Mouse (Mus musculus): Measurements from ENCODE around the gene Gm10447.

Gene Gm10447

GRCm38 (mm10) chr11:53456474-53457371 is at the start of gene Gm10447, which contains the start of gene Shroom1:
Gene Gm10447, minus strand, starts transcription at chr11:53457110.
Gene Shroom1, plus strand, starts transcription at chr11:53457205.
- DNase-seq (ENCODE audit: low spot score): peak; percentile 79

GRCm38 (mm10) chr11:53505026-53505663 is 48.2 kb upstream of the Gm10447 start:
- DNase-seq (ENCODE audit: low spot score): no peak

- no peak for DNase-seq (ENCODE audit: low spot score)
These were observed 47.5 kb upstream of the Gm10447 start for GRCm38 (mm10) chr11:53504376-53504775.

- no peak for DNase-seq (ENCODE audit: low spot score)
These were observed 46.8 kb upstream of the Gm10447 start for GRCm38 (mm10) chr11:53503738-53504137.

- no peak for DNase-seq (ENCODE audit: low spot score)
These were observed 45.3 kb upstream of the Gm10447 start for GRCm38 (mm10) chr11:53502039-53502765.

GRCm38 (mm10) chr11:53500569-53500968 is 43.7 kb upstream of the Gm10447 start:
- DNase-seq (ENCODE audit: low spot score): peak; percentile 72

GRCm38 (mm10) chr11:53496946-53497345 is 40.0 kb upstream of the Gm10447 start:
- DNase-seq (ENCODE audit: low spot score): no peak

- DNase-seq (ENCODE audit: low spot score): no peak
These were observed 38.5 kb upstream of the Gm10447 start for GRCm38 (mm10) chr11:53495417-53495816.

- peak; percentile 84 for DNase-seq (ENCODE audit: low spot score)
These were observed 36.5 kb upstream of the Gm10447 start for GRCm38 (mm10) chr11:53493243-53493955.

GRCm38 (mm10) chr11:53491954-53492401 is 35.1 kb upstream of the Gm10447 start:
- peak; percentile 68 for DNase-seq (ENCODE audit: low spot score)

GRCm38 (mm10) chr11:53489421-53489820 is 32.5 kb upstream of the Gm10447 start:
- peak; percentile 31 for DNase-seq (ENCODE audit: low spot score)

GRCm38 (mm10) chr11:53489007-53489406 is 32.1 kb upstream of the Gm10447 start:
- no peak for DNase-seq (ENCODE audit: low spot score)

- peak; percentile 51 for DNase-seq (ENCODE audit: low spot score)
These were observed 30.1 kb upstream of the Gm10447 start for GRCm38 (mm10) chr11:53486822-53487594.

GRCm38 (mm10) chr11:53486351-53486750 is 29.4 kb upstream of the Gm10447 start:
- DNase-seq (ENCODE audit: low spot score): no peak

- DNase-seq (ENCODE audit: low spot score): no peak
These were observed 28.8 kb upstream of the Gm10447 start for GRCm38 (mm10) chr11:53485719-53486118.

- DNase-seq (ENCODE audit: low spot score): no peak
These were observed 26.4 kb upstream of the Gm10447 start for GRCm38 (mm10) chr11:53483159-53483891.

GRCm38 (mm10) chr11:53481088-53481730 is 24.3 kb upstream of the Gm10447 start:
- no peak for DNase-seq (ENCODE audit: low spot score)

GRCm38 (mm10) chr11:53479783-53480301 is 22.9 kb upstream of the Gm10447 start, which contains the start of the genes Gm9945 and Sowaha:
Gene Gm9945, plus strand, starts transcription at chr11:53480166.
Gene Sowaha, minus strand, starts transcription at chr11:53480274.
- DNase-seq (ENCODE audit: low spot score): no peak

GRCm38 (mm10) chr11:53479171-53479782 is 22.4 kb upstream of the Gm10447 start:
- DNase-seq (ENCODE audit: low spot score): peak; percentile 13
